Mouse (Mus musculus) CD4-positive, CD25-positive, alpha-beta regulatory T cell, adult 4 months (primary cell): Measurements from ENCODE around the gene Bmpr2. TPM values are rescaled to one million over a fixed set of nuclear protein-coding genes. Genes with fewer than 3 reads are reported as not detected.
"Not testable (repeated sequence)": the region's sequence is repeated elsewhere in the genome, so short reads cannot be mapped to it uniquely, and the experiment has no call there.

Experiments
- ATAC-seq: one replicate; pipeline ENCODE4 v1.8.0; 2017
- polyA plus RNA-seq, 2 experiments: library from polyadenylated mRNA; unstranded; fragments of 100-300 nt; shearing (Covaris generic); gene quantifications; one replicate each; pipeline ENCODE4 v1.2.1; 2017

Gene Bmpr2
- 1 to 10 TPM; 2.6 to 3.0 TPM for polyA plus RNA-seq

GRCm38 (mm10) chr1:59763164-59763768 is at the start of gene Bmpr2:
TSS of gene Bmpr2 (plus strand) at chr1:59763400.
- peak; percentile 61 for ATAC-seq

DNA sequence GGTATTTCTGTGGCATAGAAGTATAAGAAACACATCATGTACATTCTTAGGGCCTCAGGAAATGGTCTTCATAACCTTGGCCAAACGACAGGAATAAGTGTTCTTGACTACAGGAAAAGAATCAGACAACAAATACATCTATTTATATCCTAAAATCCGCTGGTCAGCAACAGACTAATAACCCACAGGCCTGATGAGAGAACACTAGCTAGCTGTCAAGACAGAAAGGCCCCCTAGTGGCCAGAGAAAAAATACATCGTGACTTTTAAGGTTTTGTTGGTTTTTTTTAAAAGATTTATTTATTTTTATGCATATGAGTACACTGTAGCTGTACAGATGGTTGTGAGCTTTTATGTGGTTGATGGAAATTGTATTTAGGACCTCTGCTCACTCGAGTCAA is 43.3 kb upstream of the Bmpr2 start:
- no peak for ATAC-seq

DNA sequence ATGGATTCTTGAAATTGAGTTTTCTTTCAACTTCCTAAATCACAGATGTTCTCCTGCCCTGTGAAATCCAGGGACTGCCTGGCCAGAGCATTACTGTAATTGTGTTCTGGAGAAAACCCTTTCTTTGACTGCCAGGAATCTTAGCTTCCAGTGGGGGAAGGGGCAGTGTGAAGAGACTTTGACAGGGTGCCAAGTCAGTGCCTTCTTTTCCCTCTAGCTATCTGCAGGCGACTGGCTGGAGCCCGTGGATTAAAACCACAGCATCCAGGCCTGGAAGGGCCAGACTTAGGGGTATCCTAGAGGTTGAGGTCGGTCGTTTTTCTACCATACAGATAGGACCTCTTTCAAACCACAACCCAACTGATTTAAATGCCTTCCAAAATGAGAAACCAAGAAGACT is 37.5 kb upstream of the Bmpr2 start:
- no peak for ATAC-seq

DNA sequence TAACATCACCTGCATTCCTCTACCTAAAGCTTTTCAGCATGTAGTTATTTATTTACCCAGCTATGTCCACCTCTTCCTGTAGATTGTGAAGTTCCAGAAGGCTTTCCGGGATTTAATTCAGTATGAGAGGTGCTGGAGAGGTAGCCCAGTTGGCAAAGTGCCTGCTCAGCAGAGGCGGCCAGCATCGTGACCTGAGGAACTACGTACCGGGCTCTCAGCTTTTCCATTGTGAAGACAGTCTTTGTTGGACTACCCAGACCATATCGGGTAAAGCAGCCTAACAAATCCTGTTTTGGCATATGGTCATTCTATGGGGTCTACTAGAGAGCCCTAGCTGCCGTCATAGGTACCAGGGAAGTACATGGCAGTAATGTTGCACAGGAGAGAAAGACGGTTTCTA is 33.1 kb upstream of the Bmpr2 start:
- no peak for ATAC-seq

GRCm38 (mm10) chr1:59730737-59731136 is 32.5 kb upstream of the Bmpr2 start:
- no peak for ATAC-seq

DNA sequence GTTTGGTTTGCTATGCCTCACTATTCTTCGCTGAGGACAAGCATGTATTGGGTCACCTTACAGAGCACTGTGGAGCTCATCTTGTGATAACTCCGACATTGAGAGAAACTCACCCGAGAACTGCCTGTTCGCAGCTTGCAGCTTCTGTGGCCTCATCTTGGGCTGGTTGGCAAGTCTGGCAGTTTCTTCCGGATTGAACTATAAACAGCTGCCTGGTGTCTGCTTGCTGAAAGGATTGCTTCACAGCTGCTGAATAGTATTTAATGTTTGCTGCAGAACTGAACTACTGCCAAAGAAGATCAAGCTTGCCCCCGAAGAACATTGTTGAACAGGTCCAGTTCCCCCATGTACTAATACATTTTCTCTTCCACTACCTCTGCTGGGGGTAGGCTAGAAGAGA is 29.1 kb upstream of the Bmpr2 start:
- ATAC-seq: no peak

DNA sequence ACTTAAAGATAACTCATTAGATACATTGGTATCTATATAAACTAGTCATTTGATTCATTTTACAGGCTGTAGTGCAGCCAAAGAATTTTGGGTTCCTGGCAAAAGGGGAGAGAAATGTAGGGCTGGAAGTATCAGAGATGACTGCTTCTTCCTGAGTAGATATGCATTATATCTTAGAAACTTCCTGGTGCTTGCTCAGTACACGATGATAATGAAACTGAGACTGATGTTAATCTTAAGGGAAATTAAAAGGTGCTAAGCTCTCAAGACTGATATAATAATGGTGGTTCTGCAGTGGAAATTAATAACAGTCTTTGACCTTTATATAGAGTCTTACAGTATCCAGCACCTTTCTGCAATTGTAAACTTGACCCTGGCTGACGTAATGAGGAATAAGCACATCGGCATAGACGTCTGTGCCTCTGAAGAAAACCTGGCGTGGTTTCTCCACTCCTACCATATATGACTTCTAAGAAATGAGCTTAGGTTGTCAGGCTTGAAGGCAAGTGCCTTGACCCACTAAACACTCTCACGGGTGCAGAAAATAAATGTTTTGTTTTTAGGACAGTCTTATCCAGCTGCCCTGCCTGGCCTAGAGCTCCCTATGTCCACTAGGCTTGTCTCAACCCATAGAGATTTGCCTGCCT is 24.3 kb upstream of the Bmpr2 start:
- peak; percentile 57 for ATAC-seq

GRCm38 (mm10) chr1:59739577-59740354 is 23.4 kb upstream of the Bmpr2 start:
- no peak for ATAC-seq

DNA sequence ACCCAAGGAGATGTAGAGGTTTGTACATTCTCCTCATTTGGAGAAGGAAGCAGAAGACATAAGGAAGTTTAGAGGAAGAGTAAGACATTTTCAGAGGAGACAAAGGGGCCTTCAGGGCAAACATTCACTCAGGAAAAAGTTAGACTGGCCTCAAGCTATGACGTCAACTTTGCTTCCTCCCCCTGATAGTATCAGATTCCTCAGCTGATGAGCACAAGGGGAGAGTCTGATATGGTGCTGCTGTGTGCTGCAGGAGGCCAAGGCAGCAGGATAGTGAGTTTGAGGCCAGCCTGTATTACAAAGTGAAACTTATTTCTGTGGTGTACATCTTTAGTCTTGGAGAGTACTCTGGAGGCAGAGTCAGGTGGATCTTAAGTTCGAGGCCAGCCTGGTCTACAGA is 14.2 kb upstream of the Bmpr2 start:
- ATAC-seq: no peak

GRCm38 (mm10) chr1:59749724-59750123 is 13.5 kb upstream of the Bmpr2 start:
- not testable (repeated sequence) for ATAC-seq

DNA sequence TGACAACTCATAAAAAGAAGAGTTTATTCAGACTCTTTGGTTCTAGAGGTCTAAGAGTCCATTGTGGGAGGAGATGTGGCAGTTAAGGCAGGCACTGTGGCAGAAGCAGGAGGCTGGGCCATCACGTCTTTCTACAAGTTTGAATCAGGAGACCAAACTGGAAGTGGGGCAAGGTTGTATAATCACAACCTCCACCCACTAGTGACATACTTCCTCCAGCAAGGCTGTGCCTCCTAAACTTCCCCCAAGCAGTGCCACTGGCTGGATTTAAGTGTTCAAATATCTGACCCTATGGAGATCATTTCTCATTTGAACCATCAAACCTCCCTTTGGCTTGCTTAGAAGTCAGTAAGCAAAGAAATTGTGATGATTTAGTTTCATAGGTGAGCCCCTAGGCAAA is 7.9 kb upstream of the Bmpr2 start:
- ATAC-seq: no peak

DNA sequence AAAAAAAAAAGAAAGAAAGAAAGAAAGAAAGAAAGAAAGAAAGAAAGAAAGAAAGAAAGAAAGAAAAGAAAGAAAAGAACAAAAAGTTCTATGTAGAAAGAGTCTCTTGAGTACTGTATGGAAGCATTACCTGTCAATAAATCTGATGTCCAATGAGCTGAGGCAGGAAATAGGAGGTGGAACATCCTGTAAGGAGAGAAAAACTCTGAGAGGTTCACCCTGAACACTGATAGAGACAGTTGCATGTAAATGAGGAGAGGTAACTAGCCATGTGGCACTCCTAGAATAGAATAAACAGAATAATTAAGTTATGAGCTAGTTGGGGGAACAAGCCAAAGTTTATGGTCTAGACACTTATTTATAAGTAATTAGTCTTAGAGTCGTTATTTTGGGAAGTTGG is 4.9 kb upstream of the Bmpr2 start:
- ATAC-seq: no peak

GRCm38 (mm10) chr1:59762208-59762607 is 992 bp upstream of the Bmpr2 start:
- ATAC-seq: peak; percentile 51

- peak; percentile 53 for ATAC-seq
These were observed 493 bp upstream of the Bmpr2 start for GRCm38 (mm10) chr1:59762651-59763163.

GRCm38 (mm10) chr1:59763781-59764251 is 616 bp downstream of the Bmpr2 start:
- peak; percentile 8 for ATAC-seq

- no peak for ATAC-seq
These were observed 1.3 kb downstream of the Bmpr2 start for GRCm38 (mm10) chr1:59764407-59764971.

- ATAC-seq: no peak
These were observed 2.1 kb downstream of the Bmpr2 start for GRCm38 (mm10) chr1:59765279-59765678.

DNA sequence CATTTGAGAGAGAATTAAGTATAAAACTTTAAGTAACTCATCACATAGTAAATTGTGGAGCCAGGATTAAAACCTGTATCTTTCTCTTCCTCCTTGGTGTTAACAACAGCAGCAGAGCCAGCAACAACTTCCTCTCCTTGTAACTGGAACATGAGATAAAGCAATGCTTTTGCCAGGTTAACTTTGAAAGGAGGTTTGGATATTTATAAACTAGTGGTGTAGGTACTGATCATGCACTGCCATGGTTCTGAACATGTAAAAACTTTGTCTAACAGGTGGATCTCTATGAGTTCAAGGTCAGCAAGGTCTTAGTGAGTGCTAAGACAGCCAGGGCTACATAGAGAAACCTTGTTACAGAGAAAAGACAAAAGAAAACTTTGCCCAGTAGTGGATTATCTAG is 3.4 kb downstream of the Bmpr2 start:
- no peak for ATAC-seq

DNA sequence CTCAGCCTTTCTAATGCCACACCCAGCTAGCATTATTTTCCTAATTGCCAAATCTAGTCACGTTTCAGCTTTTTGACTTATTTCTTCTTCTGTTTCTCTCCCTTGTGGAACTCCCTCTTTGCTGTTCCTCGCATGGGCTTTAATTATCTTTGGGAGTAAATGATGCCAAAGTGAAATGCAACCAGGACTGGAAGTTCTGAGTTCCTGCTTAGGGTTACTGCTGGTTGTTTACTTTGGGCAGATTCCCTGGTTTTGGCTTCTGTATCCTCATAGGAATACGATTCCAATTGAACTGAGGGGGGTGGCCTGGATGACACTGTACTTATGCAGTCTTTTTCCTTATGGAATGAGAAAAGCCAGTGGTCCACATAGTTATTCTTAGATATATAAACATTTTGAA is 8.7 kb downstream of the Bmpr2 start:
- ATAC-seq: no peak

- ATAC-seq: no peak
These were observed 17.9 kb downstream of the Bmpr2 start for GRCm38 (mm10) chr1:59781080-59781479.

GRCm38 (mm10) chr1:59788975-59789374 is 25.8 kb downstream of the Bmpr2 start:
- ATAC-seq: no peak

GRCm38 (mm10) chr1:59789741-59790140 is 26.5 kb downstream of the Bmpr2 start:
- no peak for ATAC-seq

- ATAC-seq: no peak
These were observed 32.1 kb downstream of the Bmpr2 start for GRCm38 (mm10) chr1:59795336-59795735.
